Mouse (Mus musculus) right cerebral cortex, postnatal 36 days (tissue): ENCODE results near the gene Rec8.

ENCODE experiments used
- DNase-seq, 2 experiments: peaks; one replicate each; pipeline ENCODE4 v3.0.0; 2022; ENCODE audit warnings: low spot score in 2 of 2, mixed read lengths in 1 of 2

Rec8 gene

DNA sequence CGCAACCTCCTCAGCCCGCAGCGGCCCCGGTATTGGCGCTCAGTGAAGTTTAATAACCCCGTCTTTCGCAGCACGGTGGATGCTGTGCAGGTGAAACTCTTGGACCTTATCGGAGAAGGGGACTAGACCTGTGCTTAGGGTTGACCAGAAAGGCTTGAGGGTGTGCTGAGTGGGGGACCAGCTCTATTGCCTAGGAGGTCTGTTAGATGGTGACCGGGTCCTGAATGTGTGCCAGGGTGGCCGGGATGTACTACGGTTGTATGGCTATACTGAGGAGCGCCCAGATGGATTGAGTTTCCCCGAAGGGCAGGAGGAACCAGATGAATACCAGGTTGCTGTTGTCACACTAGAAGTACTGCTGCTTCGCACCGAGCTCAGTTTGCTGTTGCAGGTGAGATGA, 25.6 kb upstream of the Rec8 start:
- no peak for DNase-seq

DNA sequence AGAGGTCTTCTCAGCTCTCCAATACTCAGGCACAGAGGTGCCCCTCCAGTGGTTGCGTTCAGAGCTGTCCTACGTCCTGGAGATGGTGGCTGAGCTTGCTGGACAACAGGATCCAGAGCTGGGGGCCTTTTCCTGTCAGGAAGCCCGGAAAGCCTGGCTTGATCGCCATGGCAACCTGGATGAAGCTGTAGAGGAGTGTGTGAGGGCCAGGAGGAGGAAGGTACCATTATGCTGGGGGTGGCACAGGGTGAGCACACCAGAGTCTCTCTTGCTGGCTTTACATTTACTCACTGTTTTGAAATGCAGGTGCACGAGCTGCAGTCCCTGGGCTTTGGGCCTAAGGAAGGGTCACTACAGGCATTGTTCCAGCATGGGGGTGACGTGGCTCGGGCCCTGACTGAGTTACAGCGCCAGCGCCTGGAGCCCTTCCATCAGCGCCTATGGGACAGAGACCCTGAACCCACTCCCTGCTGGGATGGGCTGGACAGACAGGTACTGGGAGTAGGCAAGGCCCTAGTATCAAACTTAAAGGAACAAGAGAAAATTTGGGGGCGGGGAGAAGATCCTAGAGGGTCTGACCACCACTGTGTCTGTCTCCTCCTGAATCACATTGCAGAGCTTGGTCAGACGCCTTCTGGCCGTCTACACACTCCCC, 21.7 kb upstream of the Rec8 start:
- no peak for DNase-seq

DNA sequence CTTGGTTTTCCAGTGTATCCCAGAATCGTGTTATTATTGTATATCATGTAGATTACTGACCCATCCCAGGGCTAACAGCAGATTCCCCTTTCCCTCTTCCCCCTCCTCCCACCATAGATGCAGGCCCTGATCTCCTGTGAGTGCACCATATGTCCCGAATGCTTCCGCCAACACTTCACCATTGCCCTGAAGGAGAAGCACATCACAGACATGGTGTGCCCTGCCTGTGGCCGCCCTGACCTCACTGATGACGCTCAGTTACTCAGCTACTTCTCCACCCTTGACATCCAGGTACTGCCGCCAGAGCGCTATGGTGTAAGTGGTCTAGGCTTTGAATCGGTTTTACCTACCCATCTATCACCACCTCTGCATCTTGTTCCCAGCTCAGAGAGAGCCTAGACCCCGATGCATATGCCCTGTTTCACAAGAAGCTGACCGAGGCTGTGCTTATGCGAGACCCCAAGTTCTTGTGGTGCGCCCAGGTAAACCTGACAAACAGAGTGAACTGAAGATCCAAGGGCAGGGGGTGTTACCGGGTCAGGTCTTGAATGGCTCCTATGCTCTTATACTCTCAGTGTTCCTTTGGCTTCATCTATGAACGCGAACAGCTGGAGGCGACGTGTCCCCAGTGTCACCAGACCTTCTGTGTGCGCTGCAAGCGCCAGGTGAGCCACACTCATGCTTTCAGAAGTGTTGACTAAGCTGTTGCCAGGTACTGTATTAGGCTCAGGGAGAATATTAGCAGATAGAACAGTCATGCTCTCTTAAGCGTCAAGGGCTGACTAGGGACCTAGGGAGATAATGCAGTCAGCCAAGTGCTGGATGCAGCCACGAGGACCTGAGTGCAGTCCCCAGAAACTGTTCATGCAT, 19.1 kb upstream of the Rec8 start:
- no peak for DNase-seq

DNA sequence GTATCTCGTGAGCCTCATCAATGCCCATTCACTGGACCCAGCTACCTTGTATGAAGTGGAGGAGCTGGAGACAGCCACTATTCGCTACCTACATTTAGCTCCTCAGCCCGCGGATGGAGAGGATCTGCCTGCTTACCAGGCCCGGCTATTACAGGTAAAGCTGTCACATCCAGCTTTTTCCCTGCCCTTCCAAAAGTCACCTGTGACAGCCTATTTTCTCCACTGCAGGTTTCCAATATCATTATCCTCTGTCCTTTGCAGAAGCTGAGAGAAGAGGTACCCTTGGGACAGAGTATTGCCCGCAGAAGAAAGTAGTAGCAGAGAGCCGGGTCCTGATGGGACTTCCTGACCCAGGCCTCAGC, 14.6 kb upstream of the Rec8 start, which contains the start of gene Irf9:
Irf9 (plus strand) TSS at position 301 of the 362 bp plus-strand sequence.
- no peak for DNase-seq

DNA sequence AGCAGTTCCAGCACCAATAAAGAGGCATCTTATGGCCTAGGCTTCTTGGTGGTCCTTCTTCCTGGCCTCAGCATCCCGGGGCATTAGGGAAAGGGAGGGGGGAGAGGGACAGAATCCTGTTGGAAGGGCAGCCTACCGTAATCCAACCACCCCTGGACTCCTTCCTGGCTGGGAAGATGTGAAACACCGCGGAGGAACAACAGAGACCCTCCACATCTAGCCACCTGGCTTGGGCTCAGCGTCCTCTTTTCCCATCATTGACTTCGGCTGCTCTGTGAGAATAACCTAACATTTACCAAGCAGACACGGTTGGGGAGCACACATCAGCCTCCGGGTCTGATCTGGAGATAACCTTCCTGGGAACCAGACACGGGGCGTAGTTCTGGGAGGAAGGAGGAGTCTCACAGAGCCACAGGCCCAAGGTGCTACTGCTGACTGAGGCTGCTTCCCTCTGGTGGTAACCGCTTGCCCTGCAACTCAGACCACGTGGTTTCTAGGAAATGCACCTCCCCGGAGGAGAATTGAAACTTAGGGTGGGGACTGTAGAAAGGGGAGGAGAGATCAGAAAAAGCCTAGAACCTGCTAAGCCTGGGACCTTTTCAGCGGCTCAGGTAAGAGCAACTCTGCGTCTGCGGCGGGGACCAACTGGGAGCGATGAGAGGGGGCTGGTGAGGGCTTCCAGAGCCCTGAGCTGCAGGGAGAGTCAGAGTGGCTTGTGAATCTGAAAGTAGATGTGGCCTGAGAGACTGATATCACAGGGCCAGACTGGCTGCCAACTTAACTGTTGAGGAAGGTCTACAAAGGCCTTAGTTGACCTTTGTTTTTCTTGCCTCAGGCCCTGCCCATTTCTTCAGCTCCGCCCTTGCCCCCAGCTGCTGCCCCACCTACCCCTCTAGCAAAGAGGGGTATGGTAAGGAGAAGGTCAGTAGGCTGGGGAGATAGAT, 13.9 kb upstream of the Rec8 start:
- DNase-seq = peak; percentile 81 to 86

DNA sequence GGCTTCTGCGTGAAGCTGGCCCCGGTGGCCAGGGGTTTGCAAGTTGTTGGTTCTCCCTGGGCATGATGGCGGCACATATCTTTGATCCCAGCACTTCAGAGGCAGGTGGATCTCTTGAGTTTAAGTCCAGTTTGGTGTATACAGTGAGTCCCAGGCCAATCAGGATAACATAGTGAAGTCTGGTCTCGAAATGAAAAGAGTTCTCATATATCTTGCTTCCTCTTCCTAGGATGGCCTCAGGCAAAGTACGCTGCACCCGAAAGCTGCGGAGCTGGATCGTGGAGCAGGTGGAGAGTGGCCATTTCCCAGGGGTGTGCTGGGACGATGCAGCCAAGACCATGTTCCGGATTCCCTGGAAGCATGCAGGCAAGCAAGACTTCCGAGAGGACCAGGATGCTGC, 13.0 kb upstream of the Rec8 start:
- no peak for DNase-seq

DNA sequence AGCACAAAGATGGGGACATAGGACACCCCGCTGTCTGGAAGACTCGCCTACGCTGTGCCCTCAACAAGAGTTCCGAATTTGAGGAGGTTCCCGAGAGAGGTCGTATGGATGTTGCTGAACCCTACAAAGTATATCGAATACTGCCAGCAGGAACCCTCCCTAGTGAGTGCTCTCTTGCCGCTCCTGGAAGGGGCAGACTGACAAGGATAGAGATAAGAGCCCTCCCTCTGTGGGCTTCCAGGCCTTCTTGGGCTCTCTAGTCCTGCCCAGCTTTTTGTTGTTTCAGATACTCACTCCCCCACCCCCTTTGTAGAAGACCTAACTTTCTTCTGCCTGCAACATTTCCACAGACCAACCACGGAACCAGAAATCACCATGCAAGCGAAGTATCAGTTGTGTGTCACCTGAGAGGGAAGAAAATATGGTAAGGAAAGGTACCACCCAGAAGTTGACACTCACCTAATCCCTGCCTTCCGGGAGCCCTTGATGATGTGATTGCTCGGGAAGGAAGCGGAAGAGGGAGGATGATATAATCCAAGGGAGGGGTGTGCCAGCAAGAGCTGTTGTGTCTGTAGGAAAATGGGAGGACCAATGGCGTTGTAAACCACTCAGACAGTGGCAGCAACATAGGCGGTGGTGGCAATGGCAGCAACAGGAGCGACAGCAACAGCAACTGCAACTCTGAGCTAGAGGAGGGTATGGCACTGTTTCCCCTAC, 11.9 kb upstream of the Rec8 start:
- DNase-seq = no peak

DNA sequence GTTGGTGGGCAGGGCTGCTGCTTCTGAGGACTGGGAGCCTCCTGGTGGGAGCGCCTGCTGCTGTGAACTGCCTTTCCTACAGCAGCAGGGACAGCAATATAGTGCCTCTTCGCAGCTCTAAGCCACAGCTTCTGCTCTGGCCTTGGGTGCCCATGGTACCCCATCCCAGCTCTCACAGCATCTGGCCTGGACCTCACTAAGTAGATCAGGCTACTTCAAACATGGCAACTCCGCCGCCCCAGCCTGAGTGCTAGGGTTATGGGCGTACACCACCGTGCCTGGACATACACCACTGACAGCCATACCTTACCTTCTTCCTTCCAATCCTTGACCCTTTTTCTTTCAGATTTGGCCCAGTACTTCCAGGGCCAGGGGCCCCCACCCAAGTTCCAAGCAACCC, 9.5 kb upstream of the Rec8 start:
- no peak for DNase-seq

DNA sequence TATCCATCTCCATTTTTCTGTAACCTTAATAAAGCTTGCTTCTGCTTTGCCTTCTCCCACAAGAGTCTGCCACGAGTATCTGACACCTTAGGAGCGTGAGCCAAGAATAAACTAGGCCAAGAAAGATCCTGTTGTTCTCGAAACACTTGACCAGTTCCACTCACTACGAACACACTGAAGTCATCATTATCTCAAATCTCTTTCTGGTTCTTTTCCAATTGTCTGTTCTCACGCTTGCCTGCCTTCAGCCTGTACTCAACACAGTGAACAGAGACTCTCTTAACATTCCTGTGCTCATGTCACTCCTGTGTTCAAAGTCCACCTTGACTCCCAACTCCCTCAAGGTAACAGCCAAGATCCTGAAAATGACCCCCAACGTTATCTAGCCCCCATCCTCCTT, 4.5 kb upstream of the Rec8 start:
- DNase-seq = no peak

DNA sequence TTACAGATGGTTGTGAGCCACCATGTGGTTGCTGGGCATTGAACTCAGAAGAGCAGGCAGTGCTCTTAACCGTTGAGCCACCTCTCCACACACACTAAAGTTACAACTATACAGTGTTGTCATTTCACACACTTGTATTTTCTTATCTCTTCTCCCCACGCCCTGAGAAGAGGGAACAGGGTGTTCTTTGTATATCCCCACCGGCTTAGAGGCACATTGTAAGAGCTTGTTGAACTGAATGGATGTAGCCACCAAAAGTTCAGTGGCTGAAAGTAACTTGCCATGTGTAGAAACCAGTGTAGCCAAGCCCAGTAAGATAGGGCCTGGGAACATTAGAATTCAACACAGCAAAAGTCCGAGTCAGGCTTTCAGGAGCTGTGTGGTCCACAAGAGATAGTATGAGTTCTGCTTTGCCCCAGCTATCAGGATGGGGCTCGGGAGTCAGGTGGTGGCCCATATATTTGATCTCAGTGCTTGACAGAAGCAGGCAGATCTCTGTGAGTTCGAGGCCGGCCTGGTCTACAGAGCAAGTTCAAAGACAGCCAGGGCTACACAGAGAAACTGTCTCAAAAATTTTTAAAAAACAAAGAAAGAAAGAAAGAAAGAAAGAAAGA, 3.2 kb upstream of the Rec8 start:
- no peak for DNase-seq

DNA sequence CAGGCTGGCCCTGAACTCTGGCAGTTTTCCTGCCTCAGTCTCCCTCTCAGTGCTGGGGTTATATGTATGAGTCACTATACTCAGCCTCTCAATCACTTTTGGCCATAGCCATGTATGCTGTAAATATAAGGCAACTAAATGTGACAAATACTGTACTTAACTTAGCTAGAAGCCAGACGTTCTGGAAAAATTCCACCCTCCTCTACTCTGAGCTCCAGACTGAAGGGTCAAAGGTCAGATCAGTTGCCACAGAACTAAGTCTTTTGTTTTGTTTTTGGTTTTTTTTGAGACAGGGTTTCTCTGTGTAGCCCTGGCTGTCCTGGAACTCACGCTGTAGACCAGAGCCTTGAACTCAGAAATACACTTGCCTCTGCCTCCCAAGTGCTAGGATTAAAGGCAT, 2.0 kb upstream of the Rec8 start:
- no peak for DNase-seq

DNA sequence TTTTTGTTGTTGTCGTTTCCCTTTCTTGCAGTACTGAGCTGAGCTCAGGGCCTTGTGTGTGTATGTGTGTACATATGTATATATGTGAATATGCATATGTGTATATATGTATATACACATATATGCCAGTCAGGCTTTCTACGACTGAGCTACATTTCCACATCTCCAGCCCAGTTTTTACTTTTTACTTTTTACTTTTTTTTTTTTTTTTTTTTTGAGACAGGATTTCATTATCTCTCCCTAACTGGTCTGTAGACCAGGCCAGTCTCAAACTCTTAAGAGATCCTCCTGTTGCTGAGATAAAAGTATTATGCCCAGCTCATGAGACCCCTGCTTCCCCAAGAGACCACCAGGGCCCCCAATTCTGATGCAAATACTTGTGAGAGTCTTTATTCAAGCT, 993 bp upstream of the Rec8 start:
- no peak for DNase-seq

DNA sequence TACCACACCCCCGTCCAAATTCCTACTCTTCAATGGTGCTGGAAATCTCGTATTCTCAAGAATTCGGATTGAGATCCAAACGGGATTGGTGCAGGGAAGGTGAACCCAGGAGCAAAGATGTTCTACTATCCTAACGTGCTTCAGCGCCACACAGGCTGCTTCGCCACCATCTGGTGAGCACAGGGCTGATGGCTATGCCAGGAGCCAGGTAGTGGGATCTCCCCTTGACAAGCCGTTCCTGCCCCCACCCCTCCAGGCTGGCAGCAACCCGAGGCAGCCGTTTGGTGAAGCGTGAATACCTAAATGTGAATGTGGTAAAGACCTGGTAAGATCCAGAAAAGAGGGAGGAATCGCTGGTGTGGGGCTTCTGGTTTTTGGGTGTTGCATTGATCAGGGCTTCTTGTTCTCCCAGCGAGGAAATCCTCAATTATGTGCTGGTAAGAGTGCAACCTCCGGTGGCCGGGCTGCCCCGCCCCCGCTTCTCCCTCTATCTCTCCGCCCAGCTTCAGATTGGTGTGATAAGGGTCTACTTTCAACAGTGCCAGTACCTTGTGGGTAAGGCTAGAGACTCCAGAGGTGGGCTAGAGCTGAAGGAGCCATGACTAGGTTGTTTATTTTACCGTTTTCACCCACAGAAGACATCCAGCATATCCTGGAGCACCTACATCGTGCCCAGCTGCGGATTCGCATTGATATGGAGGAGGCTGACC, 804 bp downstream of the Rec8 start:
- DNase-seq = no peak

DNA sequence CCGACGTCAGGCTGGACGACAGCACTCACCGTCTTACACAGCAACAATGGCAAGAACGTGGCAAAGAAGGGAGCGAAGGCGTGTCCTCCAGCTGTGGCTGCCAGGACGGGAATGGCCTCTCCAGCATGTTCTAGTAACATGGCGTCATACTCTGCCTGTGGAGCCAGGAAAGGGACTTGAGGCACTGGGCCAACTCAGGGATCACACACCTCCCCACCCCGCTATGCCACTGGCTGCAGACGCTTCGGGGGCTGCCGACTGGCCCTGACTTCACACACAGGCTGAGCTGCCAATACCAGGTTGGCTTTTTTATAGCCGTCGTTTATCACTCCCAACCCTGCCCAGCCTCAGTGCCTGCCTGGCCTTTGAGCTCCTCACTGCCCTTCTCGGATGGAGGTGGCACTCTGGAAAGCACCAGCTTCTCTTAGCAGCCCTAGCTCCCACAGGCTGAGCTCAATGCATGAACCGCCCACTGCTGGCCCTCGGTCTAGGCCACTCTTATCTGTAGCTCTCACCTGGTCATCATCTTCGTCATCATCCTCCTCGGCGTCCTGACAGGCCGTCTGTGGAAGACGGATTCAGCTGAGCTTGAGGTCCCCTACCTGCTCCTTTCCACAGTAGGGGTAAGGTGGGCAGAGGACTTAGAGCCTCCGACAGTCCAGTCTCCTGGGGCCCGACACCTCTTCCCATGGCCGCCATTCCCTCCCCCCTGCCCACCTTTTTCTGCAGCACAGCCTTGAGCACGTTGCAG, 10.4 kb downstream of the Rec8 start:
- no peak for DNase-seq

DNA sequence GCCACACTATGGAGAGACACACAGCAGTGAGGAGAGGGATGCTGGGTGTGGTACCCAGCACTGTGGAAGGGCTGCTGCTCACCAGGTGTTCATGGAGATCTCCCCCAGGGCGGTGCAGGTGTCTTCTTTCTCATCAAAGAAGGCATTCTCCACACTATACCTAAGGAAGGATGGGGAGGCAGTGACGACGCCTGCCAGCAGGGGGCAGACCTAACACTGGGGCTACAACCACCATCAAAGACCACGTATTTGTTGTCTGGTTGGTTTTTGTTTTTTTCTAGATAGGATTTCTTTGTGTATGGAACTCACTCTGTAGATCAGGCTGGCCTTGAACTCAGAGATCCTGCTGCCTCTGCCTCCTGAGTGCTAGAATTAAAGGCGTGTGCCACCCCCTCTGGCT, 11.5 kb downstream of the Rec8 start:
- DNase-seq = no peak

DNA sequence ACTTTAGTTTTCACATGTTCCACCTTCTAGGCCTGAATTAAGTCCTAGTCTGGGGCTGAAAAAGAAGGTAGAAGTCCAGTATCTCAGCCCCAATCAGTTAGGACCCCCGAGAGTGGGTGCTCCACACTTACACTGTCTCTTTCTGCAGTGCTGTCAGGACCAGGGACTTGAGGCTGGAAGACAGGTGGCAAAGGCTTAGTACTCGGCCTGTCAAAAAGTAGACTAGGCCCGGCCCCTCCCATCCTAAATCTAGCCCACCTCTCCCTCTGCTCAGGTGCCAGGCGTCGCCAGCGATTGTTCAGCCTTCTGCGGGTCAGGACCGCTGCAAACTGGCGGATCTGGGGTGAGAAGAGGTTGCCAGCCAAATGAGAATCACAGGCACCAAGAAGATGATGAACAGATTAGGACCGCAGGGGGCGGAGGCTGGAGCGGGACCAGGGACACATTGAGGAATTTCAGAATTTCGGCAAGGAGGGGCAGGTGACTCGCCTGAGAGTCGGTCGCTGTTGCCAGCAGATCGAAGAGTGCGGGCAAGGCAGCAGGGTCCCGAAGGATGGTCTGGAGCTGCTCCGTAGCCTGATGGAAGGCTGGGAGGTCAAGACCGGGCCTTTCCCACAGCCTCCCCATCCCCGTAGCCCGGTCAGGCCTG, 17.2 kb downstream of the Rec8 start:
- DNase-seq = peak; percentile 15 to 17

DNA sequence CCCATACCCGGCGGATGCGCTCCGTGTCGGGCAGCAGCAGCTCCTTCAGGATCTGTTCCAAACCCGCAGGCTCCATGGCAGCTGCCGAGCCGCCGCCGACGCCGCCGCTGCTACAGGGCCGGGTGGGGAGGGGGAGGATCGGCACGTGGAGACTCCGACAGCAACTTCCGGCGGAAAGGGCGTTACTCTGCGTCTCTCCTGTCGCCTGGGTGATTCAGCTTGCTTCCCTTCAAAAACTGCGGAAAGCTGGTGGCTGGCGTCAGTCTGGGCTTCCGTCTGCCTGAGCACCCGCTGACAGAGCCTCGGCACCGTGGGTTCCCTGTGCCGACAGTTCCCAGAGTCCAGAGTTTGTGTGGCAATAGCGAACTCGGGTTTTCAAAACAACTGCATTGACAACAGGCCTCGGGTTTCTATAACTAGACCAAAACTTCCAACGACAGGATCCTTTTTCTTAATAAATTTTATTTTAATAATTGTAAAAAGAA, 17.7 kb downstream of the Rec8 start, which contains the start of gene Ipo4:
Ipo4 (minus strand) TSS at position 435 of the 485 bp plus-strand sequence.
- peak; percentile 84 to 90 for DNase-seq

DNA sequence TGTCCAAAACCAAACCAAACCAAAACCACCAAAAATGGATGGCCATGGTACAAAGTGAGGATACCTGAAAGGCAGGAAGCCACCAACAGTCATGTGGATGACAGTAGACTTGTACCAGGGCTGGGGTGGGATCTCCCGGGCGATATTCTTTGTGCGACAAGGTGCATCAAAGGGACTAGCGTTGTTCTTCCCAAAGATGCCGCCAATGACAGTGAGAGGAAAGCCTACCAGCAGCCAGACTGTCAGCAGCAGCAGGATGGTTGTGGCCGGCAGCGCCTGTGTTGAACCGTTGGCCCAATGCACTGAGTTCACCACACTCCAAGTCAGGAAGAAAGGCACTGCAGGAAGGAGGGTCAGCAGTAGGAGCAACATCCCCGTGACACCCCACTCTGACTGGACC, 20.0 kb downstream of the Rec8 start, which contains the start of gene Gm49378:
Gm49378 (minus strand) TSS at position 101 of the 400 bp plus-strand sequence.
- no peak for DNase-seq

DNA sequence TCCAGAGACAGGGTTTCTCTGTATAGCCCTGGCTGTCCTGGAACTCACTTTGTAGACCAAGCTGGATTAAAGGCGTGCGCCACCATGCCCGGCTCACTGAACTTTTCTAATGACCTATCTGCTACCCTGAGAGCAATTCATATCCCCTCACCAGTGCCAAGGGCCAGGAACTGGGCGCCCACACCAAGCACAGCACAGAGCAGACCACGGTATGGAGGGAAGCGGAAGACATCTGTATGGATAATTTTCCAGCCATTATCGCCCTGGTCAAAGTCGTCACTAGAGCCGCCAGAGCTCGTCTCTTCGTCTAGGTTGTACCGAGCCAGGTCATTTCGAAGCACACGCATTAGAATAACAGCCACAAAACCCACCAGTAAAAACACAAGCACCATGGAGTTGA, 23.0 kb downstream of the Rec8 start:
- no peak for DNase-seq
